ENCODE assay signal across 8 mouse cellular contexts in the genomic region with DNA sequence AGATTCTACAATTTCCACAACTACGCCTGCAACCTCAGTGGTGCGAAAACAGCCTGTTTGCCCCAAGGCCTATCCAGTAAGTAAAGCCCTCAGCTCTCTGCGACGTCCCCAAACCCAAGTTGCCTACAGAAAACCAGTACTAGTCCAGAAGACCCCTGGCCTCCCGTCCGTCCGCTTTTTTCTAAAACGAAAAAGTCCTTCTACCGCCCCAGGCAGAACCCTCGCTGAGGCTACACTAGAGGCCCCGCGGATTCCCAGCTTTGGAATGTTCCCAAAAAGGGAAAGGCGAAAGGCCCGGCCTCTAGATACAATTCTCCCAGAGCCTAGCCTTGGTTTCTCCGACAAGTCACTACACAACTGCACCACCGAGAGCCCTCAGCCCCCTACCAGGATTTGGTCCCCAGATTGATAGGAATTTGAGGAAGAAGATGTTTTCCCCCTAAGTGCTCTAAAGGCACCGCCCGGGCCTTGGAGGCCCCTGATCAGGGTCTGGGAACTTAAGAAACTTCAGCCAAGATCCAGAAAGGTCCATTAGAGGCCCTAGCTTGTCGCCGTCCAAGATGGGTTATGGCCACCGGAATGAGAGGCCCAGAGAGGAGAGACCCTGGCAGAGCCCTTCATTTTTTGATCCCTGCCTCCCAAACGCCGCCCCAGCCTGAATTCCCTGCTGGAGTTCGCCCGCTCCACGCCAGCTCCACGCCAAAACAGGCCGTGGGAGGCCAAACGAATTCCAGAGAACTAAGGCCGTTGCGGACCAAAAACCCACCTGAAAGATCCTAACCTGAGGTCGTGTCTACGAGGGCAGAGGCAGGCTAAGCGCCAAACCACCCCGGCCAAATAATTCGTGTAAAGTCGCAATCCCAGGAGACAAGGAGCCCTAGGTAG. TPM values are rescaled to one million over a fixed set of nuclear protein-coding genes. Genes with fewer than 3 reads are reported as not detected.
DNase-seq lines count a peak whose midpoint lies in the region; ATAC-seq and TF ChIP-seq lines count a peak whose summit lies in the region.

No protein-coding gene starts in this region.

- H3K36me3 ChIP-seq in heart, embryonic 10.5 days, result no peaks in the 10 kb centered on the region
- no peaks in the 10 kb centered on the region for H3K36me3 ChIP-seq in midbrain, embryonic 13.5 days
- H3K36me3 ChIP-seq in thymus, adult 2 months (ENCODE audit: control insufficient read depth, insufficient read depth, low read length), result no peaks in the 10 kb centered on the region

- H3K4me3 ChIP-seq in heart, embryonic 10.5 days, result 0 out of 2 replicates have a peak overlapping the region, but pooled peaks have one; percentile 59
- peak overlapping the region; percentile 42 for H3K4me3 ChIP-seq in midbrain, embryonic 13.5 days (replicated peaks)
- no peak overlapping the region for H3K4me3 ChIP-seq in thymus, adult 2 months (ENCODE audit: control insufficient read depth, insufficient read depth, low read length)

- DNase-seq in heart, embryonic 10.5 days (ENCODE audit: low spot score), result no peak
- DNase-seq in heart, postnatal 25 days (ENCODE audit: low spot score), result no peak
- DNase-seq in right cerebral cortex, adult 2 months (ENCODE audit: low spot score in 2 of 2), result peak; percentile 32 to 44
- DNase-seq in right cerebral cortex, adult 18-20 months, result no peak
- peak; percentile 15 to 51 for DNase-seq in heart, postnatal 36 days
- no peak for DNase-seq in thymus, adult 2 months
- DNase-seq in testis, postnatal 10 days (ENCODE audit: low spot score), result no peak

- TF ChIP-seq POLR2A in thymus, adult 2 months (IDR thresholded peaks at IDR 0.05; ENCODE audit: control insufficient read depth, extremely low read depth, insufficient read depth, low read length, poor library complexity), result no peak

- no peak overlapping the region for H3K27ac ChIP-seq in heart, embryonic 10.5 days
- no peak overlapping the region; the same call in 1 of the 2 replicates for H3K27ac ChIP-seq in midbrain, embryonic 13.5 days
- no peak overlapping the region for H3K27ac ChIP-seq in thymus, adult 2 months (ENCODE audit: control insufficient read depth, insufficient read depth, low read length)

- WGBS in heart, embryonic 10.5 days, result under 1% methylated on average over 37 of the region's 37 CpGs
- under 1% methylated on average over 37 of the region's 37 CpGs for WGBS in midbrain, embryonic 13.5 days
- 15% methylated on average over 37 of the region's 37 CpGs for WGBS in thymus, adult 2 months

- H3K9ac ChIP-seq in midbrain, embryonic 13.5 days (replicated peaks), result peak overlapping the region; percentile 49

- TF ChIP-seq CTCF in thymus, adult 2 months (IDR thresholded peaks at IDR 0.05; ENCODE audit: borderline replicate concordance, control insufficient read depth, extremely low read depth, insufficient read depth, low read length, poor library complexity), result no peak

- peak overlapping the region; percentile 60 for H3K4me2 ChIP-seq in midbrain, embryonic 13.5 days (replicated peaks)

- no peak for ATAC-seq in midbrain, embryonic 13.5 days

- intact Hi-C loops in heart, postnatal 25 days (cut with DNase I), result no loop called here
- intact Hi-C loops in heart, postnatal 36 days (cut with DNase I), result no loop called here

- H3K4me1 ChIP-seq in heart, embryonic 10.5 days, result peaks cover 24% of the 10 kb centered on the region
- peaks cover 65% of the 10 kb centered on the region for H3K4me1 ChIP-seq in midbrain, embryonic 13.5 days (replicated peaks)
- peaks cover 3% of the 10 kb centered on the region; the same call in 1 of the 2 replicates for H3K4me1 ChIP-seq in thymus, adult 2 months (replicated peaks; ENCODE audit: control insufficient read depth, insufficient read depth, low read length)

- H3K27me3 ChIP-seq in heart, embryonic 10.5 days (ENCODE audit: insufficient read depth, poor library complexity, severe bottlenecking), result peaks cover 100% of the 10 kb centered on the region
- peaks cover 93% of the 10 kb centered on the region for H3K27me3 ChIP-seq in midbrain, embryonic 13.5 days
- H3K27me3 ChIP-seq in thymus, adult 2 months (ENCODE audit: control insufficient read depth, insufficient read depth, low read length), result peaks cover 27% of the 10 kb centered on the region

- no peaks in the 10 kb centered on the region for H3K9me3 ChIP-seq in heart, embryonic 10.5 days
- H3K9me3 ChIP-seq in midbrain, embryonic 13.5 days, result no peaks in the 10 kb centered on the region

RNA-seq across cellular contexts. Expression of gene Dmbx1, which starts 1.2 kb away (rescaled TPM):
- not detected in 2 replicates for polyA plus RNA-seq in heart, embryonic 10.5 days (2016; fragmentation: Nextera tagmentation; extraction: Ambion mirVana)
- not detected for total RNA-seq in heart, postnatal 25 days (2021)
- not detected for total RNA-seq in heart, postnatal 36 days (2021)
- 10.9 and 11.7 TPM in 2 replicates for polyA plus RNA-seq in midbrain, embryonic 13.5 days (2015; fragmentation: Nextera tagmentation; extraction: Ambion mirVana)
- polyA plus RNA-seq in thymus, adult 2 months (2012; rRNA removed), result 0.14 and 0.18 TPM in 2 replicates

RNA-seq across cellular contexts. Expression of gene 6430628N08Rik, which starts 48.1 kb away (rescaled TPM):
- polyA plus RNA-seq in heart, embryonic 10.5 days (2016; fragmentation: Nextera tagmentation; extraction: Ambion mirVana), result not detected in 2 replicates
- not detected for total RNA-seq in heart, postnatal 25 days (2021)
- not detected for total RNA-seq in heart, postnatal 36 days (2021)
- 0.12 and 0.32 TPM in 2 replicates for polyA plus RNA-seq in midbrain, embryonic 13.5 days (2015; fragmentation: Nextera tagmentation; extraction: Ambion mirVana)
- polyA plus RNA-seq in thymus, adult 2 months (2012; rRNA removed), result 0.17 TPM in 1 of 2 replicates, not detected in the other

RNA-seq across cellular contexts. Expression of gene Kncn, which starts 54.3 kb away (rescaled TPM):
- not detected in 2 replicates for polyA plus RNA-seq in heart, embryonic 10.5 days (2016; fragmentation: Nextera tagmentation; extraction: Ambion mirVana)
- total RNA-seq in heart, postnatal 25 days (2021), result not detected
- not detected for total RNA-seq in heart, postnatal 36 days (2021)
- polyA plus RNA-seq in midbrain, embryonic 13.5 days (2015; fragmentation: Nextera tagmentation; extraction: Ambion mirVana), result 0.24 TPM in 1 of 2 replicates, not detected in the other
- polyA plus RNA-seq in thymus, adult 2 months (2012; rRNA removed), result 0.09 and 0.15 TPM in 2 replicates

Comparison
In these comparisons a context has a peak if more than half of its experiments do, and no peak if none do; other contexts are left out.
1. DNase-seq: peak in right cerebral cortex, adult 2 months (2 of 2) and heart, postnatal 36 days (2 of 2); none in heart, embryonic 10.5 days (single experiment), heart, postnatal 25 days (single experiment), right cerebral cortex, adult 18-20 months (single experiment), thymus, adult 2 months (single experiment) and testis, postnatal 10 days (single experiment).
2. RNA of gene Dmbx1, which starts 1.2 kb away (polyA plus RNA-seq): 10.9 to 11.7 TPM in midbrain, embryonic 13.5 days; 0.14 to 0.18 TPM in thymus, adult 2 months and not detected in heart, embryonic 10.5 days; every median in the first group is over 10 times any median in the second.